Mouse (Mus musculus): ENCODE data around the gene Ankrd22. TPM values are rescaled to one million over a fixed set of nuclear protein-coding genes. Genes with fewer than 3 reads are reported as not detected.
A peak's percentile ranks its signal among the peaks of the same experiment; 100 is the strongest.

Ankrd22 gene
- polyA plus RNA-seq, 1 experiment: 0.10 TPM

DNA sequence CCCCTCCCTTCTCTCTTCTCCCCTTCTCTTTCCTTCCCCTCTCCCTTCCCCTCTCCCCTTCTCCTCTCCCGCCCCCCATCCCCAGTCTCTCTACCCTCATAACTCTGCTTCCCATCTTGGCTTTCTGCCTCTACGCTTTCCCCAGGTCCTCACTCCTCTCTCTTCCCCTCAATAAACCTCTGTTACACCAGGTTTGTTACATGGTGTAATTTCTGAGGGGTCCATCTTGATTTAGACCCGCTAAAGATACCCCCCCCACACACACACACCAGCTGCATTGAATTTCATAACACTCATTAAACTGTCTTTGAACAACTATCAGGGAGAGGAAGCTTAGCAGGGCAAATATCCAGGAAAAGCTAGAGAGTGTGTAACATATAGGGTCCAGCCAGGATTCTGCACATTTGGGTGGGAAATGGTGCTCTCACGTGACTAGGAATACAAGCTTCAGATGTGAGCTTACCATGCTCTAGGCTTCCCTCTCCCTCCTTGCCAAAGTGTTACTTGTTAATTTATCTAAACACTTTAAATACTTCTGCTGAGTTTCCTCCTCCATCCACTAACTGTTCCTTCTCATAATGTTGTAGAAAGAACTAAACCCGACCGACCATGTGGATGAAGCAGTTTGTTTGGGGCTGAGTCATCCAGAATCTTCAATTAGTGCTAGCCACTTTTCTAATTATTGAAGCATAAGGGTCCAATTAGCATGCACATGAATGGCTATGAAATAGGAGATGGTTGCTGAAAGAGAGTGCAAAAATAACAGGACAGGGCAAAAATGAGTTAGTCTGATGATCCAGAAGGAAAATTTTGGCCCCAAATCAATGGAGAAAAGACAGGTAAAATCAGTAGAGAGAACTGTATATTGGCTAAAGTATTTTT is 12.3 kb downstream of the Ankrd22 start:
- 70% methylated on average over 6 of the region's 6 CpGs for WGBS
- no peak overlapping the region for H3K4me3 ChIP-seq (replicated peaks; ENCODE audit: insufficient read depth, low read depth, low read length)
- no peak overlapping the region for H3K27ac ChIP-seq (ENCODE audit: insufficient read depth, low read length)
- TF ChIP-seq POLR2A (IDR thresholded peaks at IDR 0.05; ENCODE audit: borderline replicate concordance, insufficient read depth, low read length) (no peak), CTCF (IDR thresholded peaks at IDR 0.05; ENCODE audit: borderline replicate concordance, insufficient read depth, low read depth, low read length) (no peak)
- DNase-seq: no peak
- no peaks in the 10 kb centered on the region for H3K4me1 ChIP-seq (ENCODE audit: control insufficient read depth, insufficient read depth, low read length)
- no peaks in the 10 kb centered on the region for H3K27me3 ChIP-seq (ENCODE audit: control insufficient read depth, insufficient read depth, low read length)

DNA sequence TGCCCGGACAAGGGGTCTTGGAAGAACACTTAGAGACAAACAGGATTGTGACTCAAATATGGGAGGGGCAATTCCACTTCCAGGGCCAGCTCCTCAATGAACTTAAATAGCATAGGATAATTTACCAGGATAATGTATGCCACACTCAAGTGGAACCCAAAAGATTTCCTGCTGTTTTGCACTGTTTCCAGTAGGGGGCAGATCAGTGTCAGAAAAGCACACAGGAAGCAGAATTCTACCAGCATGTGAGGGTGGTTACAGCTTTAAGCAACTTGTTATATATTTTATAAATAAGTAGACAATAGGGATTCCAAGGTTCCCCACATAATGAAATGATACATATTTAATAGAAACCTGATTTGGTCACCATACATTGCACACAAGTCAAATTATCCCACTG is 13.9 kb downstream of the Ankrd22 start:
- Histone ChIP-seq H3K27me3 (ENCODE audit: control insufficient read depth, insufficient read depth, low read length) (no peaks in the 10 kb centered on the region), H3K4me3 (replicated peaks; ENCODE audit: insufficient read depth, low read depth, low read length) (no peak overlapping the region), H3K4me1 (ENCODE audit: control insufficient read depth, insufficient read depth, low read length) (no peaks in the 10 kb centered on the region), H3K27ac (ENCODE audit: insufficient read depth, low read length) (no peak overlapping the region)
- TF ChIP-seq POLR2A (IDR thresholded peaks at IDR 0.05; ENCODE audit: borderline replicate concordance, insufficient read depth, low read length) (no peak), CTCF (IDR thresholded peaks at IDR 0.05; ENCODE audit: borderline replicate concordance, insufficient read depth, low read depth, low read length) (no peak)
- 74% methylated on average over 1 of the region's 1 CpGs for WGBS
- peak in 1 of 2 experiments; percentile 3 for DNase-seq

DNA sequence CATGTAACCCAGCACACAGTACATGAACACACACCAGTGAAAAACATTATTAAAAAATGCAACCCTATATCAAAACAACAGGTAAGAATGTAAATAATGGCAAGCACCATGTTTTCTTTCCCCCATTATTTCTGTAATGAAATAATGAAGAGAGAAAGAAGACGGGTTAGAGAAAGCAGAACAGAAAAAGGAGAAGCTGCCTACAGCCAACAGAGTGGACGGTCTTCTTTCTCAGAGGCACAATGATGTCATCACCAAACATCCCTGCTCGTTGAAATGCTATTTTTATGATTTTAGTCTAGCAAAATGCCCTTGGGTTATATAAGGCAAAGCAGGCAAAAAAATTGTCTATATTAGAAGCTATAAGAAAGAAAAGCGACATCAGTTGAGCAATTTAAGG is 17.4 kb downstream of the Ankrd22 start:
- no peak overlapping the region for H3K27ac ChIP-seq (ENCODE audit: insufficient read depth, low read length)
- no peaks in the 10 kb centered on the region for H3K27me3 ChIP-seq (ENCODE audit: control insufficient read depth, insufficient read depth, low read length)
- no peak for TF ChIP-seq CTCF (IDR thresholded peaks at IDR 0.05; ENCODE audit: borderline replicate concordance, insufficient read depth, low read depth, low read length)
- TF ChIP-seq POLR2A (IDR thresholded peaks at IDR 0.05; ENCODE audit: borderline replicate concordance, insufficient read depth, low read length): no peak
- no peak overlapping the region for H3K4me3 ChIP-seq (replicated peaks; ENCODE audit: insufficient read depth, low read depth, low read length)
- 83% methylated on average over 4 of the region's 4 CpGs for WGBS
- DNase-seq: no peak
- H3K4me1 ChIP-seq (ENCODE audit: control insufficient read depth, insufficient read depth, low read length): no peaks in the 10 kb centered on the region

DNA sequence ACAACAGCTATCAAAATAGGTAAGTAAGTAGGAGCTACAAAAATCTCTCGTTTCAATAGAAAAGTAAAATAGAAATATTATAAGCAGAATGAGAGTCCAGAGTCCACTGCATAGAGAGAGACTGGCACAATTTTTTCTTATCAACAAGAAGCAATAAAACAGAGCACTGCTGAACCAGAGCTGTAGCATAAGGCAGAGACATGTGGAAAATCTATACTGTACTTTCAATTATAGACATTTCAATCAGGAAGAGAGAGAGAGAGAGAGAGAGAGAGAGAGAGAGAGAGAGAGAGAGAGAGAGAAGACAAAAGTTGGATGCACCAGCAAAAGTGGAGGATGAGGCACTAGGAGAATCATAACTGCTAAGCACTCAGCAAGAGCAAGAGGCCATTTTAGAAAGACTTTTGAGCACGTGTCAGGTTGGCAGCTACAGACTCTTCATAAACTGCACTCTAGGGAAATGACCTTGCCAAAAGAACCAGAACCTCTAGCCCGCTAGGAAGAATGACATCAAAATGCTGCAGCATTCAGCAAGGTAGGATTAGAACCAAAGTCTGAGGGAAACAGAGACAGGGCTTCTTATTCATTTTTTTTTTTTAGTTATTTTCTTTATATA is 26.3 kb downstream of the Ankrd22 start:
- Histone ChIP-seq H3K27me3 (ENCODE audit: control insufficient read depth, insufficient read depth, low read length) (no peaks in the 10 kb centered on the region), H3K4me1 (ENCODE audit: control insufficient read depth, insufficient read depth, low read length) (no peaks in the 10 kb centered on the region), H3K4me3 (replicated peaks; ENCODE audit: insufficient read depth, low read depth, low read length) (no peak overlapping the region), H3K27ac (ENCODE audit: insufficient read depth, low read length) (no peak overlapping the region)
- DNase-seq: no peak
- WGBS: 45% methylated on average over 3 of the region's 3 CpGs
- TF ChIP-seq CTCF (IDR thresholded peaks at IDR 0.05; ENCODE audit: borderline replicate concordance, insufficient read depth, low read depth, low read length): no peak
- TF ChIP-seq POLR2A (IDR thresholded peaks at IDR 0.05; ENCODE audit: borderline replicate concordance, insufficient read depth, low read length): no peak

DNA sequence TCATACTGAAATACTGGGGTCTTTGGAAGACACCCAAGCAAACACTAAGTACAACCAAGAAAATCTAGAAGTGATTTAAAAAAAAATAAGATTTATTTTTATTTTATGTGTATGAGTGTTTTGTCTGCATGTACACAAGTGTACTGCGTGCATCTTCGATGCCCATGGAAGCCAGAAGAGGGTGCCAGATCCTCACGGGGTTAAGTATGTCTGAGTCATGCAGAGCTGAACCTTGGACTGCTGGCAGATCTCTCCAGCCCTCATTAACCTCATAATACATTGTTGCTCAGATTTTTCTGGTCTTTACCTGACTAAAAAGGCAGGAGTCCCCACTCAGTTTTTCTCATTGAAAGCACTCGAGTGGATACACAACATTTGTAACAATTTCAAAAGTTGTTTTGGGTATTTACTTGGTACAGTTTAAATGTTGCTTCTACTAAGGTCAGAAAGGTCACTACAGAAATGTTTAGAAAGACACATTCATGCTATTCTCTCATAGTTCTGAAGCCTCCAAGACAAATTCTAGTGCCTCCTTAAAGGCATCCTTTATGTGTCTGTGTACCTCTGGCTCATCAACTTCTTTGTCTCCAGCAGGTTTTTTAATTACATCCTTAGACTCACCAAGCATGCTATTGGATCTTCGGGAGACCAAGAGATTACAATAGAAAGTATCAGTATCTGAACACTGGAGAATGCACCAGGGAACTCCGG is 27.0 kb downstream of the Ankrd22 start:
- no peak for DNase-seq
- Histone ChIP-seq H3K27ac (ENCODE audit: insufficient read depth, low read length) (no peak overlapping the region), H3K27me3 (ENCODE audit: control insufficient read depth, insufficient read depth, low read length) (no peaks in the 10 kb centered on the region), H3K4me3 (replicated peaks; ENCODE audit: insufficient read depth, low read depth, low read length) (no peak overlapping the region), H3K4me1 (ENCODE audit: control insufficient read depth, insufficient read depth, low read length) (no peaks in the 10 kb centered on the region)
- WGBS: 79% methylated on average over 6 of the region's 6 CpGs
- TF ChIP-seq CTCF (IDR thresholded peaks at IDR 0.05; ENCODE audit: borderline replicate concordance, insufficient read depth, low read depth, low read length): no peak
- no peak for TF ChIP-seq POLR2A (IDR thresholded peaks at IDR 0.05; ENCODE audit: borderline replicate concordance, insufficient read depth, low read length)

DNA sequence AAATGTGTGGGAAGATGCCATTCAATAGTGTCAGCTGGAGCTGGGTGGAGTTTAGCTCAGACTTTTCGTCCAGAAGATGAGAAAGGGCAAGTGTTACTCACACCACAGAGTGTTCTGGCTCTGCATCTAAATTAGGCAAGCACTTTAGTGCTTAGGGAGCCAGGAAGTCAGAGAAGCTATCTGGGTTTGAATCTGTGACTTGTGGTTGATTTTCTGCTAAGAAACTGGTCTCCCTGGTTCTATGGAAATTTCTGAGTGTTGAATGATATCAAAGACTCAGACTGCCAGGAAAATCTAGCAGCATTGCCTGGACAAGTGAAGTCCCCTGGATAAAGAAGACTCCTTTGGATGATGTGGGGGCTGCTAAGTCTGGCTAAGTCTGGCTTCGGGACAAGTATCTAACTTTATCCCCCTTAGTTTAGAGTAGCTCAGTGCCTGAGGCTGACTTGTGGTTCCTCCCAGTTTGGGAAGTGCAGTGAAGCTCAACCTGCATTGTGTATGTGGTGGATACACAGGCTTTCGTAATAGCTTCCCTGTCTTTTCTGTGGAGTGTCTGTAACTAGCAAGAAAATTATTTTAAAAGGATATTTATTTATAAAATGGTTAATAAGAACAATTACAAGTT is 45.6 kb downstream of the Ankrd22 start:
- WGBS: 62% methylated on average over 3 of the region's 3 CpGs
- no peak for DNase-seq
- no peaks in the 10 kb centered on the region for H3K27me3 ChIP-seq (ENCODE audit: control insufficient read depth, insufficient read depth, low read length)
- TF ChIP-seq POLR2A (IDR thresholded peaks at IDR 0.05; ENCODE audit: borderline replicate concordance, insufficient read depth, low read length) (no peak), CTCF (IDR thresholded peaks at IDR 0.05; ENCODE audit: borderline replicate concordance, insufficient read depth, low read depth, low read length) (no peak)
- H3K27ac ChIP-seq (ENCODE audit: insufficient read depth, low read length): no peak overlapping the region
- no peaks in the 10 kb centered on the region for H3K4me1 ChIP-seq (ENCODE audit: control insufficient read depth, insufficient read depth, low read length)
- H3K4me3 ChIP-seq (replicated peaks; ENCODE audit: insufficient read depth, low read depth, low read length): no peak overlapping the region

DNA sequence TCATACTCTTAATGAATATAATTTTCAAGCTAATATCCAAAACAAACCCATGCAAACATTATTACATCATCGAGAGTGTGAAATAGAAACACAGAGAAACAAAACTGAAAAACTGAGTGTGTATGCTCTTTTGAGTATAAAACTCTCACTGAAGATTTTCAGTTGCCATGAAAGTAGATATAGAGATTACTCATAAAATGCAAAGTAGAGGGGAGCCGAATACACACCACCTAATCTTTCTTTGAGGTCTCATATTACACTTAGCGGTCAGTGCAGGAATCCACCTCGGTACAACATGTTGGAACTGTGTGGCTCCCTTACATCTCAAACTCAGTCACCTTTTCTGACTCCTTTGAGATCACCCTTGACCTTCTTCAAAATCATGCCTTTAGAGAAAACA is 46.2 kb downstream of the Ankrd22 start:
- no peak for DNase-seq
- Histone ChIP-seq H3K4me3 (replicated peaks; ENCODE audit: insufficient read depth, low read depth, low read length) (no peak overlapping the region), H3K27ac (ENCODE audit: insufficient read depth, low read length) (no peak overlapping the region), H3K27me3 (ENCODE audit: control insufficient read depth, insufficient read depth, low read length) (no peaks in the 10 kb centered on the region), H3K4me1 (ENCODE audit: control insufficient read depth, insufficient read depth, low read length) (no peaks in the 10 kb centered on the region)
- 88% methylated on average over 4 of the region's 4 CpGs for WGBS
- TF ChIP-seq POLR2A (IDR thresholded peaks at IDR 0.05; ENCODE audit: borderline replicate concordance, insufficient read depth, low read length) (no peak), CTCF (IDR thresholded peaks at IDR 0.05; ENCODE audit: borderline replicate concordance, insufficient read depth, low read depth, low read length) (no peak)

Measured in cerebellum, adult 2 months (tissue).